Mouse (Mus musculus) spleen, adult 2 months (tissue): ENCODE data around the gene Asic1.

Experiments
- CTCF ChIP-seq: fragments of 200-500 bp; IDR thresholded peaks from 2 replicates; pipeline ENCODE4 v1.5.1; 2011; ENCODE audit warnings: mild to moderate bottlenecking, inconsistent platforms; ENCODE audit not compliant: insufficient read depth, insufficient read length, insufficient replicate concordance; ENCODE audit errors: extremely low read depth
- POLR2A ChIP-seq: fragments of 200-500 bp; IDR thresholded peaks from 2 replicates; pipeline ENCODE4 v1.6.1; 2011; ENCODE audit warnings: low read depth, low read length, inconsistent platforms

- TF ChIP-seq POLR2A (no peak), CTCF (no peak)
These were observed 53.5 kb downstream of the Asic1 start for GRCm38 (mm10) chr15:99723515-99724291.
